Mouse (Mus musculus) embryo, embryonic 10.5 days (tissue): ENCODE data around the gene Ube2v1.
"Not testable (repeated sequence)": the region's sequence is repeated elsewhere in the genome, so short reads cannot be mapped to it uniquely, and the experiment has no call there.

Source experiments
- DNase-seq: peaks from one replicate; pipeline ENCODE4 v3.0.0-alpha.2; 2015; ENCODE audit warnings: low spot score

Ube2v1 gene

DNA sequence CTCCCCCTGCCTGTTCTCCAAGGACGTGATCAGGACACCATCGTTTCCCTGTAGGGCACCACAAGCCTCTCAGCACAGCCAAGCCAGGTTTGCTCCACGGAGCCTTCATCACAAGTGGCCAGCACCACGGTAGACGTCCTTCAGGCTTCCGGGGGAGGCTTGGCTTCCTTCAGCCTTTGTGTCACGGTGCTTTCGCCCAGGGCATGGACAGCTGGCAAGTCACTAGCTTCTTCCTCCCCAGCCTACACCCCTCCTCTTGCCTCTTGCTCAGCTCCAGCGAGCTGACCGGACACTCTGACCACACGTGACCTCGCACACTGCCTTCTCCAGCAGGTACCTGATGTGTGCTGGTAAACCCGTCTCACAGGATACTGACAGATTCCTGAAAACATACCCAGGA lies 9.5 kb downstream of the Ube2v1 start:
- no peak for DNase-seq

DNA sequence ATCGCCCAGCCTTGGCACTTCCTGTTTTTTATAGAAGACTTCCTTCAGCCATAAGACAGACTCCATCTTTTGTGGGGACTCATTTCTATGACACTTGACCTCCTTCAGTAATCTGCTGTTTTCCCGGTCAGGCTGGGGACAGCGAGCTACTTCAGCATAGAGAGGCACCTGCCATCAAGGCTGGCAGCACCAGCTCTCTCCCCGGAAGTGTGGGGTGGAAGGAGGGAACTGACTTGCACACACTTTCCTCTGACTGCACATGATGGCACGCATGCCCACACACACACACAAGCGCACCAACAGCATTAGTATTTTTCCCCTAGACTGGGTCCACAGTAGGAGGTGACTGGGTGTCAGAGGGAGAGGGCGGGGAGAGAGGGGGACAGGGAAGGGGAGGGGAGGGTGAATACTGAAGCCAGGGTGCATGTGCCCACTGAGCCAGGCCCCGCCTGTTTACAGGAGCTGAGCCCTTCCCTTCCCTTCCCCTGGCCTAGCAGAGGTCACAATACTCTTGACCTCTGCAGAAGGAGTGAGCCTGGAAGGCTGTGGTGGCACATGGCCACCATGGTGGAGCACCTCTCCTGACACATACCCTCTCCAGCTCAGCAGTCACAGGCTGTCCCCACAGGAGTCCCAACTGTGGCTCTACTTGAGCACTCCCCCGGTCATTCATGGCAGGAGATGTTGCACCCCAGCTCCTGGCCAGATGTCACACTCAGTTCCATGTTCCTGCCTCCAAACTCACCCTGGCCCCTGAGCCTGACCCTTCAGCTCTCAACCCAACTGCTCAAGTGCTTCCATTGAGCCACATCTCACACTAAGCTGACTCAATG lies 10.4 kb downstream of the Ube2v1 start:
- DNase-seq = no peak

GRCm38 (mm10) chr2:167617472-167617871 lies 14.4 kb downstream of the Ube2v1 start:
- no peak for DNase-seq

DNA sequence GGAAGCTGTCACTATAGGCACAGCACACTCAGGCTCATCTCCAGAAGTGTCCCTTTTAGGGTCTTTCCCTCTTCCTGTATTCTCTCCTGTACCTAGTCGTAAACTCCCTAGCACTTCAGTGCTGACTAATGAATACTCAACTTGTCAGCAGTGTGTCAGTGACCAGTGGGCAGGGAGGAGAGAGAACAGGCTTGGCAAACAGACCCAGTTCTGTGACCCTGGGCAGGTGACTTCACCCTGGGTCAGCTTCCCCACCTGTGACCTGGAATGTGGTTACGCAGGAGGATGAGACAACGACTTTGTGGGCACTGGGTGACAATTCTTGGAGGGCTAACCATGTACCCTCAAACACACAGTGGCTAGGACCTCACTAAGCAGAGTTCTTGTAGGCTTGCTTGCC lies 14.9 kb downstream of the Ube2v1 start:
- no peak for DNase-seq

DNA sequence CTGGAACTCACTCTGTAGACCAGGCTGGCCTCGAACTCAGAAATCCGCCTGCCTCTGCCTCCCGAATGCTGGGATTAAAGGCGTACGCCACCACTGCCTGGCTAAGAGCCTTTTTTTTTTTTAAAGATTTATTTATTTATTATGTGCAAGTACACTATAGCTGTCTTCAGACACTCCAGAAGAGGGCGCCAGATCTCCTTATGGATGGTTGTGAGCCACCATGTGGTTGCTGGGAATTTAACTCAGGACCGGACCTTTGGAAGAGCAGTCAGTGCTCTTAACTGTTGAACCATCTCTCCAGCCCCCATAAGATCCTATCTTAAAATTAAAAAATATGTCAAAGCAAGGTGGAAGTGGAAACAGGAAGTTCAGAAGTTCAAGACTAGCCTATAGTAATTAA lies 18.6 kb downstream of the Ube2v1 start:
- not testable (repeated sequence) for DNase-seq

DNA sequence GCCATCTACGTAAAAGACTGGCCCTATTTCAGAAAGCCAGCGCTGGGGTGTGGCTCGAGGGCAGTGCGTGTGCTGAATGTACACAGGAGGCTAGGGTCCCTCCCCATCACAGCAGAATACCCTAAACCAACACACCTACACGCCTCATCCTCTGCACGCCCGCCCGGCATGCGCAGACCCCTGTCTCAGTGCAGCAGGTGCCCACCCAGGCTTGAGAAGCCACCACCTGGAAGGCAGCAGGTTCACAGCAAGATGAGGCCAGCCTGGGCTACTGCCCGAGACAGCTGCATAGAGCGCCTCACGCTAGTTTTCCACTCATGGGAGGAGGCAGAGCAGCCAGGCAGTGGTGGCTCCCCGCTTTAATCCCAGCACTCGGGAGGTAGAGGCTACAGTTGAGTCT lies 19.8 kb downstream of the Ube2v1 start:
- DNase-seq = no peak

DNA sequence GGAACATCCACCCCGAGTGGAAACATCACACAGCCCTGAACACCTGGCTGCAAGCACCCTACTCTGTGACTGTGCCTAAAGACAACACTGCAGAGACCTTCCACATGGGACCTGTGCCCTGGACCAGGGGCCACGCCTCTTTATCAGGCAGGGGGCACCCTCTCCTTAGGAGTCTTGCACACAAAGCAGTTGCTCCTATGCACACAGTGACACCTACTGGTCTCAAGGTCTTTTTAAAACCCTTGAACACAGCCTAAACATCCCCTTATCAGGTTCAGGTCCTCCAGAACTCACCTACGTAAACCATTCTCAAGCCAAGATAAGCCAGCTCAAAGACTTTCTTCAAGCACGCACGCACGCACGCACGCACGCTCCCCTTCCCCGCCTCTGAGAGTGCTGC lies 20.6 kb downstream of the Ube2v1 start:
- DNase-seq = no peak

DNA sequence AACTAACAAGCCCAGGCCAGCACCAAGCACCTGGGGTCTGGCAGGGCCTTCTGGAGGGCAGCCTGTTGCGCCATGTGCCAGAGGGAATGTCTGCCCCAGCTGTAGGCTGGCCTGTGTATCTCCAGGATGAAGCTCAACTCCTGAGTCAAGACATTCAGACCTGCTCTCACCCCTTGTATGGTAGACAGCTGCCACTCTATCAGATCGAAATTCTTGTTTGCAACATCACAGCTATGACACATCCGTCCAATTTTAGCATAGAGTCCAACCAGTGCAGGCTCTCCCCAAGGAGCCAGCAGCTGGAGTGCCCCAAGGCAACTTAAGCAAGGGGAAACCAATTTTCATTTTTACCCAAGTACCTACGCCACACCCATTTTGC lies 25.2 kb downstream of the Ube2v1 start:
- no peak for DNase-seq

GRCm38 (mm10) chr2:167605817-167606744 lies 25.8 kb downstream of the Ube2v1 start:
- no peak for DNase-seq

DNA sequence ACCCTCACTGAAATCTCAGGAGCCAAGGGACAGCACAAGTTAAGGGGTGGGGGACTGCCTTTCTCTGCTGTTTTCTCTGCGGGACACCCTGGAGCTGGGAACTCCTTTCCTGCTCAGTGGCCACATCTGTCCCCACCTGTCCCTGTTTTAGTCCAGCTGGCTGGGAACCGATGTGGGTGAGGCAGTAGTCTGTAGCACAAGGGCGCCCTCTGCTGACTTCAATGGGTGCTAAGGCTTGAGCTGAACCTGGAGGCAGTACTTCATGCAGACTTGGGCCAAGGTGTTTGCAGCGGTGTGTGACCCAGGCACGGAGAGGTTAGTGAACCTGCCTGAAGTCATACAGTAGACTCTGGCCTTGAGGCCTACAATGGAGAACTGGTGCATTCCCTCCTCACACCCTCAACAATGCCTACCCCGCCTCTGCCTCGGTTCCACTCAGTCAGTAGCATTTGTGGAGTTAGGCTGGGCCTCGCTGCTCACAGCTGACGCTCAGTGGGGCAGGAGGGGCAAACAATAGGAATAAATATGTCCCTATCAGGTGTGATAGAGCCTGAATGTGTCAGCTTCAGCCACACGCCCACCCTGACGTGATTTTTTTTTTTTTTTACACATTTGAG lies 26.6 kb downstream of the Ube2v1 start:
- DNase-seq = peak; percentile 94

DNA sequence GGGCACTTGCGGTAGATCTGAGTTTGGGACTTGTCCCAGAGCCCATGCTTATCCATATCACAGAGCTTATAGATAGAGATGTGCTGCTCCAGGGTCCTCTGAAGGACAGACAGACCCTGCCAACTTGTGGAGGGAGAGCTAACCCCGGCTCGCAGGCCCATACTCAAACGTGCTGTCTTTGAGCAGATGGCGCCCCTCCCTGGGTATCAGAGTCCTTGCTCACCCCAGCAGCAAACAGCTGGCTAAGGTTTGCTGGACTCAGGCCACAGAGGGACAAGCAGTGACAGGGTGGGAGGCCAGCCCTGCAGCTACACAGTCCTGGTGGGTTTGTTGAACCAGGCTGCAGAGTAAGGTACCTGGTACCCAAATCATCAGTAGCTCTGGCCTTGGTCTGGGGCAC lies 28.9 kb downstream of the Ube2v1 start:
- peak; percentile 63 for DNase-seq

DNA sequence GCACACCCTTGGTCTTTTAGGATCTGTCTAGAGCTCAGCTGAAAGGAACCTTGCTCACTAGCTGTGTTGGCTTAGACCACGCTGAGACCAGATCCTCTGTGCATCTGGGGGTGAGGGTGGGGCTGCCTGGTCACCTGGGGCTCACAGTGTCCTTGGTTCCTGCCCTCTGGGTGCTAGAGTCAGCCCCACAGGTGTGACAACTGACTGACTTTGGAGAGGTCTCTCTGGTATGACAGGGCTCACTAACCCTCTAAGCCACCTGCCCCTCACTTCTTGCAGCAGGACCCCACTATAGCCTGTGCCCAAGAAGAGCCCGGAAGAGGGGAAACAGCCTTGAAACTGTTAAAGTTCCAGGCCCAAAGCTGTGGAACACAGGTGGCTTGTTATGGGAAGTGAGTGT lies 29.5 kb downstream of the Ube2v1 start:
- DNase-seq = no peak

- no peak for DNase-seq
Observed at GRCm38 (mm10) chr2:167600481-167600995, 31.4 kb downstream of the Ube2v1 start.

DNA sequence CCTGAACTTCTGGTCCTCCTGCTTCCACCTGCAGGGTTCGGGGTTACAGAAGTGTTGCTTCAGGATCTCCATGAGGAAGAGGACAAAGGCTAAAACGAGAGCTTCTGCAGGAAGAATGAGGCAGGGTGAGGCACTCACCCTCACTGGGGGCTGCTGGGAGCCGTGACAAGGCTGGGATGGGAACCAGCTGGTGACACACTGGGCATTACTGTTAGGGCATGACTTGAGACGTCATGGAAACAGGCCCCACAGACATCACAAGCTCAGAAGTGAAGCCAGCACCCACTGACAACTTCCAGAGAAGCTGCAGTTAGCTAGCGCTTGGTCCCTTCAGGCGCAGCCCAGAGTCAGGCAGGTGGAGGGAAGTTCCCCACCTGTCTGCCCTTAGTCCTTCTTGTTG lies 32.0 kb downstream of the Ube2v1 start:
- no peak for DNase-seq

- no peak for DNase-seq
Observed at GRCm38 (mm10) chr2:167599195-167599594, 32.7 kb downstream of the Ube2v1 start.

GRCm38 (mm10) chr2:167597492-167598186 lies 34.3 kb downstream of the Ube2v1 start:
- peak; percentile 81 for DNase-seq

- DNase-seq = peak; percentile 58
Observed at GRCm38 (mm10) chr2:167596726-167597491, 35.0 kb downstream of the Ube2v1 start.

DNA sequence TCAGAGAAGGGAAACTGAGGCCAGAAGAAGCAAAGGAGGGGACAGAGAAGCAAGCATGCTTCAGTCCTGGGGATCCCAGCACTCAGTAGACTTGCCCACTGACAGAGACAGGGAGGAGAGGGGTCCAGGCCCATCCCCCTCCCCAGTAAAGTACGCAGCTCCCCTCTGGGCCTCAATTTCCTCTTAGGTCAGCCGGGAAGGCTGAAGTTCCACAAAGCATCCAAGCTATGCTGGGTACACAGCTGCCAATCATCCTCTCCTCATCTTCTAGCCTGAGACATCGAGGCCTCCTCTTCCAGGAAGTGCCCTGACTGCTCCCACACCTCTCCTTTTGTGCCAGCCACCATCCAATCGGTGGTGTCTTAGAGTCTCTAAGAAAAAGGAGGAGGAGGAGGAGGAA lies 35.6 kb downstream of the Ube2v1 start:
- DNase-seq = peak; percentile 54

- DNase-seq = peak; percentile 86
Observed at GRCm38 (mm10) chr2:167595761-167596171, 36.1 kb downstream of the Ube2v1 start.

DNA sequence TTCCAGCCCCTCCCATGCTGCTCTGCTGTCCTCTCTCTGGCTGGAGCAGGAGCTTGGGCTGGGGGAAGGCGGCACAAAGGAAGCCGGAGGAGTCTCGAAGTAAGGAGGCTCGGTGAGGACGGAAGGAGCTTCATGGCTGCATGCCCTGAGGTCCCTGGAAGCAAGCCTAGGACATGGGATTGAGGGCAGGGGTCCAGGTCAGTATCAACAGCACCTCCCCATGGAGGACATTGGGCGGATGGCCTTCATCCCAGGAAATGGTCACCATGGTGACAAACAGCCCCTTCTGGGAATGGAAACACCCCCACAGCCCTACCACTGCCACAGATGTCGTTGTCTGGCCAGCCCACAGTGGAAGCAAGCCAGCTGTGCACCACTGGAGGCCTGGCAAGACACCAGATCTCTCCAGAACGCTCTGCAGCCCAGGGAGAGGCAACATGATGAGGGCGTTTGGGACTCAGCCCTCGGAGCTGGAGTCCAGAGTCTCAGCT lies 37.4 kb downstream of the Ube2v1 start:
- peak; percentile 46 for DNase-seq
